ENCODE assay signal across 24 mouse cellular contexts in the genomic region with DNA sequence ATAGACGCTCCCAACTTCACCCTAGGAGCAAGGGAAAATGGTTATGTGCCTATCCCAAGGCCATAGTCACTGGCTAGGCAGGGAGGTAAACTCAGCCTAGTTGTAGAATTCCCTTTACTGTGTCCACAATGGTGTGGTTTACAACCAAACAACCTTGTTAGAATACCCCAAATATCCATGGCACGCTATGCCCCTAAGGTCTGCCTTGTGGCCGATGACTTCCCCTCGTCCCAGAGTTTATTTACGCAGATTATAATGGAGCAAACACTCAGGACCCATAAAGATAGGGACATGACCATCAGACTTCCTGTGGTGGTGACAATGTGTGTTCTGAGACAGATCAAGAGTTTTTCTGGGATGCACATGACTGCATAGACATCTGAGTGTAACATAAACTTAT.
"Had no signal": no experiment of that assay in that cellular context is flagged by ENCODE, and none has a peak within 500 bp of the region (broad histone marks: within the 10 kb centered on the region; RNA-seq: fewer than 3 reads in every experiment).

No protein-coding gene starts in this region.

- H3K27me3 ChIP-seq: embryonic facial prominence, embryonic 12.5 days; embryonic facial prominence, embryonic 13.5 days; embryonic facial prominence, embryonic 15.5 days; forebrain, embryonic 12.5 days; forebrain, embryonic 13.5 days; forebrain, embryonic 15.5 days had no signal

- ATAC-seq: forebrain, embryonic 13.5 days; forebrain, embryonic 14.5 days; forebrain, embryonic 15.5 days; forebrain, embryonic 16.5 days; forebrain, postnatal 0 days had no signal

- DNase-seq: cerebellum, adult 9-10 months; cerebellum, adult 9-11 months; cerebellum, postnatal 10 days; cerebellum, postnatal 14 days; cerebellum, postnatal 25 days; cerebellum, postnatal 36 days; embryo, embryonic 11 days; forebrain, postnatal 0 days; gastrocnemius, adult 2 months; gastrocnemius, postnatal 10 days; gastrocnemius, postnatal 14 days; gastrocnemius, postnatal 25 days; gastrocnemius, postnatal 36 days; heart, adult 11 months; heart, adult 18-20 months; heart, adult 2 months had no signal
